ENCODE assay signal across 10 mouse cellular contexts in genomic region chr2:153807464-153807863, GRCm38 (mm10). TPM values are rescaled to one million over a fixed set of nuclear protein-coding genes. Genes with fewer than 3 reads are reported as not detected.
DNase-seq lines count a peak whose midpoint lies in the region; ATAC-seq lines count a peak whose summit lies in the region.
"Not testable (repeated sequence)": the region's sequence is repeated elsewhere in the genome, so short reads cannot be mapped to it uniquely, and the experiment has no call there.
"Had no signal": no experiment of that assay in that cellular context is flagged by ENCODE, and none has a peak within 500 bp of the region (broad histone marks: within the 10 kb centered on the region; RNA-seq: fewer than 3 reads in every experiment).

No protein-coding gene starts in this region.

- not testable (repeated sequence) for H3K27me3 ChIP-seq in midbrain, embryonic 14.5 days (ENCODE audit: control insufficient read depth, insufficient read depth, low read length); splenic B cell, adult 2 months (ENCODE audit: control insufficient read depth, insufficient read depth, low read length, poor library complexity, severe bottlenecking)

- peak; percentile 78 for ATAC-seq in granulocyte monocyte progenitor cell, adult 5-6 weeks (replicated peaks; ENCODE audit: poor library complexity, severe bottlenecking)
- ATAC-seq in midbrain, embryonic 14.5 days (ENCODE audit: low FRiP score, low TSS enrichment), result not testable (repeated sequence)

- H3K9ac ChIP-seq in midbrain, embryonic 14.5 days (replicated peaks; ENCODE audit: low read length), result not testable (repeated sequence)

- H3K4me1 ChIP-seq in midbrain, embryonic 14.5 days (ENCODE audit: control insufficient read depth, insufficient read depth, low read length), result not testable (repeated sequence)

- not testable (repeated sequence) for H3K4me3 ChIP-seq in midbrain, embryonic 14.5 days (replicated peaks; ENCODE audit: low read depth, low read length)

- not testable (repeated sequence) for H3K36me3 ChIP-seq in midbrain, embryonic 14.5 days (ENCODE audit: control insufficient read depth, insufficient read depth, low read length); splenic B cell, adult 2 months (ENCODE audit: control insufficient read depth, insufficient read depth, low read length, poor library complexity, severe bottlenecking)

- not testable (repeated sequence) for H3K27ac ChIP-seq in midbrain, embryonic 14.5 days (replicated peaks; ENCODE audit: low read depth, low read length)

- not testable (repeated sequence) for H3K4me2 ChIP-seq in midbrain, embryonic 14.5 days (ENCODE audit: low read length)

- DNase-seq in CD4-positive helper T cell, adult 2 months (ENCODE audit: low read depth, low spot score), result peak; percentile 31
- peak; percentile 77 for DNase-seq in adrenal gland, postnatal 25 days
- peak; percentile 74 for DNase-seq in embryo, embryonic 10.5 days (ENCODE audit: low spot score)
- peak; percentile 62 for DNase-seq in kidney, adult 9 months
- peak; percentile 49 to 60 for DNase-seq in left cerebral cortex, postnatal 36 days (ENCODE audit: low spot score in 2 of 2)
- peak; percentile 63 for DNase-seq in midbrain, embryonic 14.5 days
- peak; percentile 61 for DNase-seq in splenic B cell, adult 2 months (ENCODE audit: low read depth, low spot score)

- intact Hi-C loops in left cerebral cortex, postnatal 36 days (cut with DNase I), result loop anchor here (5.0 kb wide), 1 partner anchor 125 kb away; no protein-coding TSS in a partner anchor

- H3K9me3 ChIP-seq in midbrain, embryonic 14.5 days (ENCODE audit: control insufficient read depth, low read length), result not testable (repeated sequence)

RNA-seq across cellular contexts. Expression of gene Efcab8, which starts 27.7 kb away (rescaled TPM):
- 0.27 TPM in 1 of 2 replicates, not detected in the other for total RNA-seq in adrenal gland, postnatal 25 days (2021)
- not detected in 2 replicates for total RNA-seq in granulocyte monocyte progenitor cell, adult 5-6 weeks (2014; fragmentation: Nextera tagmentation)
- total RNA-seq in granulocyte monocyte progenitor cell, adult 5-6 weeks (2017), result not detected in 2 replicates
- total RNA-seq in left cerebral cortex, postnatal 36 days (2021), result under 1 TPM in 1 of 2 experiments, not detected in 1; 0.11 TPM
- not detected in 2 replicates for polyA plus RNA-seq in midbrain, embryonic 14.5 days (2014; fragmentation: Nextera tagmentation; extraction: Ambion mirVana)
- total RNA-seq: gastrocnemius, postnatal 25 days had no signal
- polyA plus RNA-seq: neural tube, embryonic 15.5 days had no signal
